In genomic region chr9:114525073-114525633, GRCm38 (mm10) we compare ENCODE assay signal across 33 mouse cellular contexts. TPM values are rescaled to one million over a fixed set of nuclear protein-coding genes. Genes with fewer than 3 reads are reported as not detected.
DNase-seq lines count a peak whose midpoint lies in the region; ATAC-seq lines count a peak whose summit lies in the region.
"Had no signal": no experiment of that assay in that cellular context is flagged by ENCODE, and none has a peak within 500 bp of the region (broad histone marks: within the 10 kb centered on the region; RNA-seq: fewer than 3 reads in every experiment).

No protein-coding gene starts in this region.

- no peaks in the 10 kb centered on the region for H3K9me3 ChIP-seq in heart, embryonic 10.5 days
- H3K9me3 ChIP-seq in heart, embryonic 11.5 days (replicated peaks; ENCODE audit: control insufficient read depth, low read length) = no peaks in the 10 kb centered on the region
- H3K9me3 ChIP-seq in midbrain, embryonic 10.5 days (replicated peaks) = no peaks in the 10 kb centered on the region
- no peaks in the 10 kb centered on the region for H3K9me3 ChIP-seq in midbrain, embryonic 14.5 days (ENCODE audit: control insufficient read depth, low read length)
- H3K9me3 ChIP-seq: forebrain, embryonic 12.5 days; limb, embryonic 13.5 days; lung, embryonic 15.5 days; midbrain, embryonic 13.5 days had no signal

- 79% methylated on average over 14 of the region's 15 CpGs for WGBS in heart, embryonic 10.5 days
- WGBS in heart, embryonic 11.5 days (ENCODE audit: insufficient replicate concordance) = 88% methylated on average over 12 of the region's 15 CpGs
- 83% methylated on average over 15 of the region's 15 CpGs for WGBS in midbrain, embryonic 10.5 days
- 96% methylated on average over 13 of the region's 15 CpGs for WGBS in midbrain, embryonic 14.5 days

- peak overlapping the region; percentile 36; the same call in 1 of the 2 replicates for H3K27ac ChIP-seq in heart, embryonic 10.5 days
- H3K27ac ChIP-seq in heart, embryonic 11.5 days (ENCODE audit: low read depth, low read length) = no peak overlapping the region
- peak overlapping the region; percentile 88; the same call in 1 of the 2 replicates for H3K27ac ChIP-seq in midbrain, embryonic 10.5 days (replicated peaks)
- no peak overlapping the region for H3K27ac ChIP-seq in midbrain, embryonic 14.5 days (replicated peaks; ENCODE audit: low read depth, low read length)
- H3K27ac ChIP-seq: forebrain, embryonic 12.5 days; hindbrain, postnatal 0 days; left cerebral cortex, adult 2 months; limb, embryonic 13.5 days; midbrain, embryonic 13.5 days had no signal

- peaks cover 41% of the 10 kb centered on the region for H3K4me1 ChIP-seq in heart, embryonic 10.5 days
- H3K4me1 ChIP-seq in heart, embryonic 11.5 days (ENCODE audit: control insufficient read depth, insufficient read depth, low read length) = peaks cover 24% of the 10 kb centered on the region
- H3K4me1 ChIP-seq in midbrain, embryonic 10.5 days = peaks cover 61% of the 10 kb centered on the region
- peaks cover 14% of the 10 kb centered on the region for H3K4me1 ChIP-seq in midbrain, embryonic 14.5 days (ENCODE audit: control insufficient read depth, insufficient read depth, low read length)

- no peaks in the 10 kb centered on the region for H3K27me3 ChIP-seq in heart, embryonic 10.5 days (ENCODE audit: insufficient read depth, poor library complexity, severe bottlenecking)
- no peaks in the 10 kb centered on the region for H3K27me3 ChIP-seq in heart, embryonic 11.5 days (ENCODE audit: control insufficient read depth, insufficient read depth, low read length)
- no peaks in the 10 kb centered on the region for H3K27me3 ChIP-seq in midbrain, embryonic 10.5 days (ENCODE audit: low read depth, poor library complexity, severe bottlenecking)
- H3K27me3 ChIP-seq in midbrain, embryonic 14.5 days (ENCODE audit: control insufficient read depth, insufficient read depth, low read length) = no peaks in the 10 kb centered on the region
- H3K27me3 ChIP-seq: limb, embryonic 13.5 days; lung, embryonic 15.5 days; midbrain, embryonic 13.5 days had no signal

- no peak overlapping the region for H3K9ac ChIP-seq in heart, embryonic 11.5 days (ENCODE audit: low read depth, low read length)
- H3K9ac ChIP-seq in midbrain, embryonic 14.5 days (replicated peaks; ENCODE audit: low read length) = no peak overlapping the region
- H3K9ac ChIP-seq: forebrain, embryonic 12.5 days; limb, embryonic 13.5 days; midbrain, embryonic 13.5 days had no signal

- H3K4me3 ChIP-seq in heart, embryonic 10.5 days = no peak overlapping the region
- H3K4me3 ChIP-seq in heart, embryonic 11.5 days (ENCODE audit: low read depth, low read length) = no peak overlapping the region
- H3K4me3 ChIP-seq in midbrain, embryonic 10.5 days = no peak overlapping the region
- H3K4me3 ChIP-seq in midbrain, embryonic 14.5 days (replicated peaks; ENCODE audit: low read depth, low read length) = no peak overlapping the region
- H3K4me3 ChIP-seq: erythroblast, embryonic 14.5 days; forebrain, embryonic 12.5 days; left cerebral cortex, adult 2 months; limb, embryonic 13.5 days; lung, embryonic 15.5 days; midbrain, embryonic 13.5 days had no signal

- H3K4me2 ChIP-seq in heart, embryonic 11.5 days = no peak overlapping the region
- no peak overlapping the region for H3K4me2 ChIP-seq in midbrain, embryonic 14.5 days (ENCODE audit: low read length)
- H3K4me2 ChIP-seq: liver, embryonic 11.5 days had no signal

- H3K36me3 ChIP-seq in heart, embryonic 10.5 days = peaks cover 6% of the 10 kb centered on the region; the same call in 1 of the 2 replicates
- H3K36me3 ChIP-seq in heart, embryonic 11.5 days (ENCODE audit: control insufficient read depth, insufficient read depth, low read length) = no peaks in the 10 kb centered on the region
- H3K36me3 ChIP-seq in midbrain, embryonic 10.5 days = peaks cover 37% of the 10 kb centered on the region
- no peaks in the 10 kb centered on the region for H3K36me3 ChIP-seq in midbrain, embryonic 14.5 days (ENCODE audit: control insufficient read depth, insufficient read depth, low read length)
- H3K36me3 ChIP-seq: forebrain, embryonic 12.5 days; limb, embryonic 13.5 days; lung, embryonic 15.5 days; midbrain, embryonic 13.5 days had no signal

- no peak for ATAC-seq in heart, embryonic 11.5 days (replicated peaks; ENCODE audit: insufficient number of reproducible peaks, low FRiP score, low TSS enrichment)
- no peak for ATAC-seq in midbrain, embryonic 14.5 days (ENCODE audit: low FRiP score, low TSS enrichment)
- ATAC-seq: hindbrain, postnatal 0 days; intestine, embryonic 16.5 days had no signal

- DNase-seq in heart, embryonic 10.5 days (ENCODE audit: low spot score) = peak; percentile 71
- no peak for DNase-seq in midbrain, embryonic 10.5 days (ENCODE audit: low spot score)
- no peak for DNase-seq in midbrain, embryonic 14.5 days
- DNase-seq in ZHBTc4 (ENCODE audit: low read depth, low spot score) = peak; percentile 76
- no peak for DNase-seq in right cerebral cortex, postnatal 4 days
- no peak for DNase-seq in left cerebral cortex, adult 18-20 months (ENCODE audit: low spot score in 2 of 2)
- DNase-seq: adrenal gland, postnatal 14 days; cerebellum, adult 11-12 months; cerebellum, adult 9-11 months; embryo, embryonic 11 days; gastrocnemius, postnatal 10 days; kidney, adult 8-10 months; layer of hippocampus, adult 9-11 months; thymus, adult 2 months; thymus, postnatal 36 days had no signal

RNA-seq across cellular contexts. Expression of gene C130032M10Rik, which starts 9.7 kb away (rescaled TPM):
- polyA plus RNA-seq in heart, embryonic 10.5 days (2016; fragmentation: Nextera tagmentation; extraction: Ambion mirVana) = 0.38 and 0.97 TPM in 2 replicates
- 0.54 and 0.90 TPM in 2 replicates for polyA plus RNA-seq in heart, embryonic 11.5 days (2014; fragmentation: Nextera tagmentation; extraction: Ambion mirVana)
- 0.91 and 0.98 TPM in 2 replicates for polyA plus RNA-seq in midbrain, embryonic 10.5 days (2016; fragmentation: Nextera tagmentation; extraction: Ambion mirVana)
- not detected in 2 replicates for polyA plus RNA-seq in midbrain, embryonic 14.5 days (2014; fragmentation: Nextera tagmentation; extraction: Ambion mirVana)
- total RNA-seq in left cerebral cortex, adult 18-20 months (2021) = not detected
- total RNA-seq: adrenal gland, postnatal 14 days; gastrocnemius, postnatal 10 days; hindbrain, postnatal 0 days; left cerebral cortex, adult 2 months; left cerebral cortex, postnatal 25 days; megakaryocyte progenitor cell, adult 5-6 weeks; monocyte, adult 5-6 weeks; neutrophil, adult 5-6 weeks had no signal
- polyA plus RNA-seq: erythroblast, embryonic 14.5 days; forebrain, embryonic 12.5 days; gonadal fat pad, adult 2 months; hindbrain, embryonic 11.5 days; hindbrain, postnatal 0 days; liver, embryonic 11.5 days; liver, embryonic 16.5 days; lung, embryonic 15.5 days; midbrain, embryonic 13.5 days; thymus, adult 2 months had no signal

RNA-seq across cellular contexts. Expression of gene Ccr4, which starts 20.4 kb away (rescaled TPM):
- polyA plus RNA-seq in heart, embryonic 10.5 days (2016; fragmentation: Nextera tagmentation; extraction: Ambion mirVana) = not detected in 2 replicates
- not detected in 2 replicates for polyA plus RNA-seq in heart, embryonic 11.5 days (2014; fragmentation: Nextera tagmentation; extraction: Ambion mirVana)
- polyA plus RNA-seq in midbrain, embryonic 10.5 days (2016; fragmentation: Nextera tagmentation; extraction: Ambion mirVana) = not detected in 2 replicates
- not detected in 2 replicates for polyA plus RNA-seq in midbrain, embryonic 14.5 days (2014; fragmentation: Nextera tagmentation; extraction: Ambion mirVana)
- total RNA-seq in left cerebral cortex, adult 18-20 months (2021) = not detected
- total RNA-seq: adrenal gland, postnatal 14 days; gastrocnemius, postnatal 10 days; hindbrain, postnatal 0 days; left cerebral cortex, adult 2 months; left cerebral cortex, postnatal 25 days; megakaryocyte progenitor cell, adult 5-6 weeks; neutrophil, adult 5-6 weeks had no signal
- polyA plus RNA-seq: erythroblast, embryonic 14.5 days; forebrain, embryonic 12.5 days; heart, postnatal 0 days; hindbrain, embryonic 11.5 days; hindbrain, postnatal 0 days; limb, embryonic 13.5 days; liver, embryonic 11.5 days; liver, embryonic 16.5 days; midbrain, embryonic 13.5 days had no signal

RNA-seq across cellular contexts. Expression of gene Trim71, which starts 39.0 kb away (rescaled TPM):
- polyA plus RNA-seq in heart, embryonic 10.5 days (2016; fragmentation: Nextera tagmentation; extraction: Ambion mirVana) = 2.4 and 3.1 TPM in 2 replicates
- 1.00 and 1.1 TPM in 2 replicates for polyA plus RNA-seq in heart, embryonic 11.5 days (2014; fragmentation: Nextera tagmentation; extraction: Ambion mirVana)
- 4.3 and 6.8 TPM in 2 replicates for polyA plus RNA-seq in midbrain, embryonic 10.5 days (2016; fragmentation: Nextera tagmentation; extraction: Ambion mirVana)
- polyA plus RNA-seq in midbrain, embryonic 14.5 days (2014; fragmentation: Nextera tagmentation; extraction: Ambion mirVana) = 0.15 and 0.16 TPM in 2 replicates
- under 1 TPM; 0.84 to 0.95 TPM for total RNA-seq in left cerebral cortex, adult 18-20 months (2021)
- total RNA-seq: monocyte, adult 5-6 weeks; neutrophil, adult 5-6 weeks had no signal
- polyA plus RNA-seq: erythroblast, embryonic 14.5 days; gonadal fat pad, adult 2 months; heart, postnatal 0 days; thymus, adult 2 months had no signal

Comparison
In these comparisons a context has a peak if more than half of its experiments do, and no peak if none do; other contexts are left out.
1. H3K27ac ChIP-seq: peak in heart, embryonic 10.5 days (single experiment) and midbrain, embryonic 10.5 days (single experiment); none in heart, embryonic 11.5 days (single experiment) and midbrain, embryonic 14.5 days (single experiment).
2. DNase-seq: peak in heart, embryonic 10.5 days (single experiment) and ZHBTc4 (single experiment); none in midbrain, embryonic 10.5 days (single experiment), midbrain, embryonic 14.5 days (single experiment), right cerebral cortex, postnatal 4 days (single experiment) and left cerebral cortex, adult 18-20 months (0 of 2).